Mouse (Mus musculus) liver, embryonic 16.5 days (tissue): Measurements from ENCODE around the gene Poc1a. TPM values are rescaled to one million over a fixed set of nuclear protein-coding genes. Genes with fewer than 3 reads are reported as not detected.

ENCODE experiments used
- ATAC-seq: fragments of 200-750 bp; cut with Nextera tagmentation; 2 replicates; pipeline ENCODE4 v1.8.0; 2017; ENCODE audit warnings: low read depth, mild to moderate bottlenecking, moderate number of reproducible peaks, moderate library complexity
- H3K27ac ChIP-seq: fragments of 300-500 bp; sonication (generic); 2 replicates; pipeline ENCODE4 v1.5.1; 2014; ENCODE audit warnings: mild to moderate bottlenecking, low read length
- H3K27me3 ChIP-seq: fragments of 300-500 bp; sonication (generic); 2 replicates; pipeline ENCODE4 v1.6.1; 2014; ENCODE audit warnings: low read depth, low read length, mixed read lengths; ENCODE audit not compliant: control insufficient read depth, insufficient read depth
- H3K36me3 ChIP-seq: fragments of 300-500 bp; sonication (generic); 2 replicates; pipeline ENCODE4 v1.6.1; 2014; ENCODE audit warnings: mild to moderate bottlenecking; ENCODE audit not compliant: control insufficient read depth, insufficient read depth
- H3K4me1 ChIP-seq: fragments of 300-500 bp; sonication (generic); 2 replicates; pipeline ENCODE4 v1.6.1; 2014; ENCODE audit warnings: low read depth, low read length, mixed read lengths; ENCODE audit not compliant: control insufficient read depth
- H3K4me2 ChIP-seq: fragments of 300-500 bp; sonication (generic); 2 replicates; pipeline ENCODE4 v1.6.1; 2014; ENCODE audit warnings: low read depth, low read length, mixed read lengths
- H3K4me3 ChIP-seq: fragments of 300-500 bp; sonication (generic); 2 replicates; pipeline ENCODE4 v1.5.1; 2014; ENCODE audit warnings: low read depth, mild to moderate bottlenecking, low read length
- H3K9ac ChIP-seq: fragments of 300-500 bp; sonication (generic); 2 replicates; pipeline ENCODE4 v1.6.1; 2014; ENCODE audit warnings: low read depth, low read length
- H3K9me3 ChIP-seq: fragments of 300-500 bp; sonication (generic); replicated peaks from 2 replicates; pipeline ENCODE4 v1.6.1; 2016; ENCODE audit warnings: low read length; ENCODE audit not compliant: control insufficient read depth
- WGBS: fragments of 180-500 bp; shearing (Covaris S2); extraction: QIAGEN DNeasy Blood & Tissue Kit; methylation state at CpG from one replicate; pipeline ENCODE4 v1.1.7; 2014; ENCODE audit not compliant: insufficient replicate concordance; 5-methylcytosine and 5-hydroxymethylcytosine counted together
- polyA plus RNA-seq: library from polyadenylated mRNA; unstranded; fragments of >200 nt; fragmentation: Nextera tagmentation; extraction: Ambion mirVana; gene quantifications from 2 replicates; pipeline ENCODE4 v1.2.1, GENCODE M21; 2015

Gene Poc1a
- polyA plus RNA-seq, 1 experiment from 2014 or later, result 21.0 TPM

DNA sequence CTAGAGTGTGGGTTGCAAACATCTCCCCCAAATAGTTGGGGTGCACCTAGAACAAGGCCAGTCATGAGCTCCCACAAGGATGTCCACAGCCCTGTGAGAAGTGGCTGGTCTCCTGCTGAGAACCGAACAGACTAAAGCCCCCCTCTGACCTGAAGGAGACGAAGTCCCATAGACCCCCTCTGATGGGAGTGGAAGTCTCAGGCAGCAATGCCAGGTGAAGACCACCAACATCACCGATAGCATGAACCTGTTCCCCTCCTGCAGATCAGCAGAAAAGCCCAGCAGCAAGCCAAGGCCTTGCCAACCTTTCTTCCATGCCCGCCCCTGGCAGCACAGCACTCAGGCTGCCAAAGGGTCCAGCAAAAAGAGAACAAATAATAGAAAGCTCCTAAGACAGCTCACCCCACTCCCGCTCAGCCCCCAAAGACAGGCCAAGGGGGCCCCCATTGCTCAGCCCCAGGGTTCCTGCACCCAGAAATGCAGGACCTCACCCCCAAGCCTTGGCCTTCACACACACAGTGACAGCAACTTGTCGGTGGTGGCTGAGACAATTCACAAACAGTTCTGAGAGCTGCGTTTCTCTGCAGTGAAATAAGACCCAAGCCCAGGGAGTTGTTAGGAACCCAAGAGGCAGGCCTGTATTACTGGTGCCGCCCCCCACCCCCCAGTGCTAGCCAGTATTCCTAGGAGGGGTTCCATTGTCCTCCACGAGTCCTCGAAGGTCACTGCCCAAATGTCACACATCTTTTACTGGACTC is 74.5 kb downstream of the Poc1a start:
- no peaks in the 10 kb centered on the region for H3K36me3 ChIP-seq
- no peaks in the 10 kb centered on the region for H3K9me3 ChIP-seq
- 65% methylated on average over 10 of the region's 10 CpGs for WGBS
- no peak overlapping the region for H3K9ac ChIP-seq
- H3K4me3 ChIP-seq, result no peak overlapping the region
- no peak overlapping the region for H3K4me2 ChIP-seq
- no peak for ATAC-seq
- H3K27me3 ChIP-seq, result no peaks in the 10 kb centered on the region
- H3K4me1 ChIP-seq, result no peaks in the 10 kb centered on the region
- no peak overlapping the region for H3K27ac ChIP-seq

- Histone ChIP-seq H3K4me2 (no peak overlapping the region), H3K9me3 (no peaks in the 10 kb centered on the region), H3K9ac (no peak overlapping the region), H3K27ac (no peak overlapping the region), H3K27me3 (no peaks in the 10 kb centered on the region), H3K36me3 (no peaks in the 10 kb centered on the region), H3K4me3 (no peak overlapping the region), H3K4me1 (no peaks in the 10 kb centered on the region)
- ATAC-seq, result no peak
Measured at GRCm38 (mm10) chr9:106355975-106356286, 75.1 kb downstream of the Poc1a start.

DNA sequence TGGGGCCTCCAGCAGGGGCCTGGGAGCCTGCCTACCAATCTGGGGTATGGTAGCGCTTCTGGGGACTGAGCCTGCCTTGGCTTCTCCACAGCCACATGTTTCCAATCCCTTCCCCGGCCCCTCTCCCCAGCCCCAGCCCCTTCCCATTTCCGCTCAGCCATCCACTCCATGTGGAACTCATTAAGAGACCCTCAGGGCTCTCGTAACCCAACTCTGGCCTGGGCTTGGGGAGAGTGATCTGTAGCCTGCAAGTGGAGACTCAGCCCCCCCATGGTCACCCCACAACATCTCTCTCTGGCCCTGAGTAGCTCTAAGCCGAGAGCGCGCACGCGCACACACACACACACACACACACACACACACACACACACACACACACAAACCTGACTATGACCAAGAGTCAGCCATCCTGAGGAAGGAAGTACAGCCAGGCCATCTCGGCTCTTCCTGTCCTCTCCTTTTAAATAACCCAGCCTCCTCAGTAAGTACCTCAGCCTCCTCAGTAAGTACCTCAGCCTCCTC is 75.5 kb downstream of the Poc1a start:
- WGBS, result 60% methylated on average over 10 of the region's 10 CpGs
- H3K4me2 ChIP-seq, result no peak overlapping the region

DNA sequence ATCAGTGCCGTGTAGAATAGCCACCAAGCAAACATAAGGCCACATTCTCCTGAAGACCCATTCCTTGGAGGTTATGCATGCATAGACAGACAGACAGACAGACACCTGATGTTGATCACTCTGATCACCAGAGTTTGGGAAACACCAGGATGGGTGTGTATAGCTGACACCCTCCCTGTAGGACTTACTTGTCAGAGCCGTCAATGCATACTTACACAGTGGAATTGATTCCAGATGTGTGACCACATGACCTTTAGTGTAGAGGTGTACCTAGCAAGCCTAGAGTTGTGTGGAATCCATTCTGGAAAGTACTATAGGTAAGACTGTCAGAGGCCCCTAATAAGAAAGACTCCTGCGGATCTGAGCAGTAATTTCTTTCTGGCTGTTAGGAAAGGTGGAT is 76.3 kb downstream of the Poc1a start:
- no peak overlapping the region for H3K4me2 ChIP-seq
- H3K4me3 ChIP-seq, result no peak overlapping the region
- no peaks in the 10 kb centered on the region for H3K36me3 ChIP-seq
- H3K27me3 ChIP-seq, result no peaks in the 10 kb centered on the region
- no peaks in the 10 kb centered on the region for H3K9me3 ChIP-seq
- H3K27ac ChIP-seq, result no peak overlapping the region
- H3K9ac ChIP-seq, result no peak overlapping the region
- ATAC-seq, result no peak
- no peaks in the 10 kb centered on the region for H3K4me1 ChIP-seq
- 66% methylated on average over 3 of the region's 3 CpGs for WGBS

More for the DNA sequence above, 75.5 kb downstream of the Poc1a start:
- Histone ChIP-seq H3K36me3 (no peaks in the 10 kb centered on the region), H3K9me3 (no peaks in the 10 kb centered on the region), H3K27me3 (no peaks in the 10 kb centered on the region), H3K4me3 (no peak overlapping the region), H3K27ac (no peak overlapping the region), H3K4me1 (no peaks in the 10 kb centered on the region), H3K9ac (no peak overlapping the region)
- ATAC-seq, result no peak

GRCm38 (mm10) chr9:106359297-106359696 is 78.4 kb downstream of the Poc1a start:
- H3K9ac ChIP-seq, result no peak overlapping the region
- H3K4me2 ChIP-seq, result no peak overlapping the region
- WGBS, result 71% methylated on average over 6 of the region's 6 CpGs
- H3K4me3 ChIP-seq, result no peak overlapping the region
- H3K4me1 ChIP-seq, result no peaks in the 10 kb centered on the region
- ATAC-seq, result no peak
- no peak overlapping the region for H3K27ac ChIP-seq
- no peaks in the 10 kb centered on the region for H3K9me3 ChIP-seq
- H3K27me3 ChIP-seq, result no peaks in the 10 kb centered on the region
- no peaks in the 10 kb centered on the region for H3K36me3 ChIP-seq

- H3K4me3 ChIP-seq, result no peak overlapping the region
- 64% methylated on average over 6 of the region's 6 CpGs for WGBS
- no peaks in the 10 kb centered on the region for H3K9me3 ChIP-seq
- H3K27me3 ChIP-seq, result no peaks in the 10 kb centered on the region
- no peak overlapping the region for H3K9ac ChIP-seq
- no peak overlapping the region for H3K4me2 ChIP-seq
- no peak for ATAC-seq
- H3K27ac ChIP-seq, result no peak overlapping the region
- no peaks in the 10 kb centered on the region for H3K4me1 ChIP-seq
- no peaks in the 10 kb centered on the region for H3K36me3 ChIP-seq
Measured at GRCm38 (mm10) chr9:106361140-106361539, 80.3 kb downstream of the Poc1a start.

- peaks cover 28% of the 10 kb centered on the region for H3K4me1 ChIP-seq
- H3K9me3 ChIP-seq, result no peaks in the 10 kb centered on the region
- no peak overlapping the region for H3K4me2 ChIP-seq
- H3K27me3 ChIP-seq, result peaks cover 8% of the 10 kb centered on the region
- 27% methylated on average over 7 of the region's 7 CpGs for WGBS
- H3K4me3 ChIP-seq, result no peak overlapping the region
- H3K27ac ChIP-seq, result no peak overlapping the region
- no peaks in the 10 kb centered on the region for H3K36me3 ChIP-seq
- no peak overlapping the region for H3K9ac ChIP-seq
- no peak for ATAC-seq
Measured at GRCm38 (mm10) chr9:106365333-106365732, 84.5 kb downstream of the Poc1a start.

DNA sequence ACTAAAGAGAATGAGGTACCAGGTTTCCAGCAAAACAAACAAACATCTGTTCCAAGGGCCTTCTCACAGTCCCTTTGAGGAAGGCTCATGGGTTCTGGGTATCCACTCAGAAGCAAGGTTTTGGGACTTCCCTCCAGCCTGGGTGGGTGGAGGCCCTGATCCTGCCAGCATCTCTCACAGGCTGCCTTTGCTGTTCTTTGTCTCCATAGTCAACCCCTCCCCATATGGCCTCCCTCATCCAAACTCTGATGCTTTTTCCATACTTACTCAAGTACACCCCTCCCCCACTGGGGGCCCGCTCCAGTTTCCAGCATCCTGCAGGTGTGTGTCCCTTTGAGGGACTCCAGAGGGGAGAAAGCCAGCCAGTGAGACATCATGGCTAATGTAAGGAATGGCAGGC is 85.3 kb downstream of the Poc1a start:
- Histone ChIP-seq H3K9me3 (no peaks in the 10 kb centered on the region), H3K4me1 (peaks cover 29% of the 10 kb centered on the region), H3K27me3 (peaks cover 8% of the 10 kb centered on the region), H3K4me2 (no peak overlapping the region), H3K9ac (no peak overlapping the region), H3K4me3 (no peak overlapping the region), H3K36me3 (no peaks in the 10 kb centered on the region), H3K27ac (no peak overlapping the region)
- WGBS, result 57% methylated on average over 1 of the region's 1 CpGs
- no peak for ATAC-seq

GRCm38 (mm10) chr9:106367001-106367400 is 86.1 kb downstream of the Poc1a start:
- H3K9me3 ChIP-seq, result no peaks in the 10 kb centered on the region
- 22% methylated on average over 5 of the region's 5 CpGs for WGBS
- no peak overlapping the region for H3K27ac ChIP-seq
- peaks cover 34% of the 10 kb centered on the region for H3K4me1 ChIP-seq
- H3K4me2 ChIP-seq, result peak overlapping the region; percentile 94
- no peaks in the 10 kb centered on the region for H3K36me3 ChIP-seq
- H3K27me3 ChIP-seq, result peaks cover 8% of the 10 kb centered on the region
- peak overlapping the region; percentile 62 for H3K4me3 ChIP-seq
- ATAC-seq, result no peak
- peak overlapping the region; percentile 51 for H3K9ac ChIP-seq
